Mouse (Mus musculus): ENCODE results near the gene Tedc2. TPM values are rescaled to one million over a fixed set of nuclear protein-coding genes. Genes with fewer than 3 reads are reported as not detected.

Gene Tedc2
- polyA plus RNA-seq, 1 experiment, result 4.0 TPM

GRCm38 (mm10) chr17:24227941-24228340, 7.3 kb upstream of the Tedc2 start:
- Histone ChIP-seq H3K27me3 (ENCODE audit: control insufficient read depth, insufficient read depth, low read length) (no peaks in the 10 kb centered on the region), H3K4me1 (ENCODE audit: control insufficient read depth, insufficient read depth, low read length) (no peaks in the 10 kb centered on the region), H3K4me3 (ENCODE audit: control insufficient read depth, low read depth, low read length) (no peak overlapping the region), H3K27ac (ENCODE audit: control insufficient read depth, insufficient read depth, low read depth, low read length) (no peak overlapping the region), H3K36me3 (ENCODE audit: control insufficient read depth, insufficient read depth, low read length) (no peaks in the 10 kb centered on the region)
- TF ChIP-seq CTCF (IDR thresholded peaks at IDR 0.05; ENCODE audit: control insufficient read depth, insufficient read depth, insufficient replicate concordance, low read depth, low read length) (no peak), POLR2A (IDR thresholded peaks at IDR 0.05; ENCODE audit: control insufficient read depth, low read depth, low read length) (no peak)

- TF ChIP-seq CTCF (IDR thresholded peaks at IDR 0.05; ENCODE audit: control insufficient read depth, insufficient read depth, insufficient replicate concordance, low read depth, low read length) (no peak), POLR2A (IDR thresholded peaks at IDR 0.05; ENCODE audit: control insufficient read depth, low read depth, low read length) (no peak)
- Histone ChIP-seq H3K36me3 (ENCODE audit: control insufficient read depth, insufficient read depth, low read length) (no peaks in the 10 kb centered on the region), H3K4me1 (ENCODE audit: control insufficient read depth, insufficient read depth, low read length) (no peaks in the 10 kb centered on the region), H3K27ac (ENCODE audit: control insufficient read depth, insufficient read depth, low read depth, low read length) (no peak overlapping the region), H3K4me3 (ENCODE audit: control insufficient read depth, low read depth, low read length) (no peak overlapping the region), H3K27me3 (ENCODE audit: control insufficient read depth, insufficient read depth, low read length) (no peaks in the 10 kb centered on the region)
These were observed 6.1 kb upstream of the Tedc2 start for GRCm38 (mm10) chr17:24226721-24227120.

GRCm38 (mm10) chr17:24225851-24226250, 5.2 kb upstream of the Tedc2 start:
- no peak for TF ChIP-seq POLR2A (IDR thresholded peaks at IDR 0.05; ENCODE audit: control insufficient read depth, low read depth, low read length)
- no peak for TF ChIP-seq CTCF (IDR thresholded peaks at IDR 0.05; ENCODE audit: control insufficient read depth, insufficient read depth, insufficient replicate concordance, low read depth, low read length)
- H3K27ac ChIP-seq (ENCODE audit: control insufficient read depth, insufficient read depth, low read depth, low read length), result no peak overlapping the region
- H3K27me3 ChIP-seq (ENCODE audit: control insufficient read depth, insufficient read depth, low read length), result no peaks in the 10 kb centered on the region
- H3K4me3 ChIP-seq (ENCODE audit: control insufficient read depth, low read depth, low read length), result no peak overlapping the region
- no peaks in the 10 kb centered on the region for H3K36me3 ChIP-seq (ENCODE audit: control insufficient read depth, insufficient read depth, low read length)
- H3K4me1 ChIP-seq (ENCODE audit: control insufficient read depth, insufficient read depth, low read length), result no peaks in the 10 kb centered on the region; the same call in 1 of the 2 replicates

- H3K27ac ChIP-seq (ENCODE audit: control insufficient read depth, insufficient read depth, low read depth, low read length), result no peak overlapping the region
- TF ChIP-seq CTCF (IDR thresholded peaks at IDR 0.05; ENCODE audit: control insufficient read depth, insufficient read depth, insufficient replicate concordance, low read depth, low read length) (no peak), POLR2A (IDR thresholded peaks at IDR 0.05; ENCODE audit: control insufficient read depth, low read depth, low read length) (no peak)
- H3K27me3 ChIP-seq (ENCODE audit: control insufficient read depth, insufficient read depth, low read length), result no peaks in the 10 kb centered on the region
- H3K4me1 ChIP-seq (ENCODE audit: control insufficient read depth, insufficient read depth, low read length), result peaks cover 9% of the 10 kb centered on the region
- H3K4me3 ChIP-seq (ENCODE audit: control insufficient read depth, low read depth, low read length), result no peak overlapping the region
- no peaks in the 10 kb centered on the region for H3K36me3 ChIP-seq (ENCODE audit: control insufficient read depth, insufficient read depth, low read length)
These were observed 4.1 kb upstream of the Tedc2 start for GRCm38 (mm10) chr17:24224741-24225140.

- no peaks in the 10 kb centered on the region for H3K36me3 ChIP-seq (ENCODE audit: control insufficient read depth, insufficient read depth, low read length)
- no peak overlapping the region for H3K27ac ChIP-seq (ENCODE audit: control insufficient read depth, insufficient read depth, low read depth, low read length)
- no peaks in the 10 kb centered on the region for H3K27me3 ChIP-seq (ENCODE audit: control insufficient read depth, insufficient read depth, low read length)
- no peak overlapping the region for H3K4me3 ChIP-seq (ENCODE audit: control insufficient read depth, low read depth, low read length)
- TF ChIP-seq POLR2A (IDR thresholded peaks at IDR 0.05; ENCODE audit: control insufficient read depth, low read depth, low read length) (no peak), CTCF (IDR thresholded peaks at IDR 0.05; ENCODE audit: control insufficient read depth, insufficient read depth, insufficient replicate concordance, low read depth, low read length) (no peak)
- peaks cover 13% of the 10 kb centered on the region for H3K4me1 ChIP-seq (ENCODE audit: control insufficient read depth, insufficient read depth, low read length)
These were observed 2.9 kb upstream of the Tedc2 start for GRCm38 (mm10) chr17:24223513-24223912.

GRCm38 (mm10) chr17:24222653-24223052, 2.0 kb upstream of the Tedc2 start:
- Histone ChIP-seq H3K4me1 (ENCODE audit: control insufficient read depth, insufficient read depth, low read length) (peaks cover 13% of the 10 kb centered on the region), H3K36me3 (ENCODE audit: control insufficient read depth, insufficient read depth, low read length) (no peaks in the 10 kb centered on the region), H3K27ac (ENCODE audit: control insufficient read depth, insufficient read depth, low read depth, low read length) (no peak overlapping the region), H3K4me3 (ENCODE audit: control insufficient read depth, low read depth, low read length) (no peak overlapping the region), H3K27me3 (ENCODE audit: control insufficient read depth, insufficient read depth, low read length) (no peaks in the 10 kb centered on the region)
- TF ChIP-seq POLR2A (IDR thresholded peaks at IDR 0.05; ENCODE audit: control insufficient read depth, low read depth, low read length) (no peak), CTCF (IDR thresholded peaks at IDR 0.05; ENCODE audit: control insufficient read depth, insufficient read depth, insufficient replicate concordance, low read depth, low read length) (no peak)

- H3K4me3 ChIP-seq (ENCODE audit: control insufficient read depth, low read depth, low read length), result no peak overlapping the region
- peaks cover 19% of the 10 kb centered on the region for H3K4me1 ChIP-seq (ENCODE audit: control insufficient read depth, insufficient read depth, low read length)
- no peaks in the 10 kb centered on the region for H3K36me3 ChIP-seq (ENCODE audit: control insufficient read depth, insufficient read depth, low read length)
- TF ChIP-seq CTCF (IDR thresholded peaks at IDR 0.05; ENCODE audit: control insufficient read depth, insufficient read depth, insufficient replicate concordance, low read depth, low read length) (no peak), POLR2A (IDR thresholded peaks at IDR 0.05; ENCODE audit: control insufficient read depth, low read depth, low read length) (no peak)
- no peaks in the 10 kb centered on the region for H3K27me3 ChIP-seq (ENCODE audit: control insufficient read depth, insufficient read depth, low read length)
- no peak overlapping the region for H3K27ac ChIP-seq (ENCODE audit: control insufficient read depth, insufficient read depth, low read depth, low read length)
These were observed 3.8 kb downstream of the Tedc2 start for GRCm38 (mm10) chr17:24216836-24217235.

GRCm38 (mm10) chr17:24213186-24213585, 7.5 kb downstream of the Tedc2 start:
- Histone ChIP-seq H3K4me3 (ENCODE audit: control insufficient read depth, low read depth, low read length) (no peak overlapping the region), H3K27ac (ENCODE audit: control insufficient read depth, insufficient read depth, low read depth, low read length) (no peak overlapping the region), H3K4me1 (ENCODE audit: control insufficient read depth, insufficient read depth, low read length) (peaks cover 20% of the 10 kb centered on the region), H3K27me3 (ENCODE audit: control insufficient read depth, insufficient read depth, low read length) (no peaks in the 10 kb centered on the region), H3K36me3 (ENCODE audit: control insufficient read depth, insufficient read depth, low read length) (no peaks in the 10 kb centered on the region)
- TF ChIP-seq CTCF (IDR thresholded peaks at IDR 0.05; ENCODE audit: control insufficient read depth, insufficient read depth, insufficient replicate concordance, low read depth, low read length) (no peak), POLR2A (IDR thresholded peaks at IDR 0.05; ENCODE audit: control insufficient read depth, low read depth, low read length) (no peak)

Data from testis, adult 2 months (tissue).